Comparison of ENCODE assay signal across 24 mouse cellular contexts in genomic region chr9:114824166-114824565, GRCm38 (mm10). TPM values are rescaled to one million over a fixed set of nuclear protein-coding genes. Genes with fewer than 3 reads are reported as not detected.
"Had no signal": no experiment of that assay in that cellular context is flagged by ENCODE, and none has a peak within 500 bp of the region (broad histone marks: within the 10 kb centered on the region; RNA-seq: fewer than 3 reads in every experiment).

No protein-coding gene starts in this region.

- H3K9ac ChIP-seq: heart, embryonic 12.5 days; hindbrain, embryonic 12.5 days; hindbrain, embryonic 14.5 days; limb, embryonic 13.5 days; limb, embryonic 15.5 days had no signal

- H3K27ac ChIP-seq: gastrocnemius, adult 2 months; heart, embryonic 10.5 days; hindbrain, embryonic 10.5 days; hindbrain, embryonic 12.5 days; hindbrain, embryonic 14.5 days; limb, embryonic 13.5 days; limb, embryonic 15.5 days had no signal

- H3K4me3 ChIP-seq: gastrocnemius, adult 2 months; heart, embryonic 10.5 days; heart, embryonic 12.5 days; hindbrain, embryonic 10.5 days; hindbrain, embryonic 12.5 days; limb, embryonic 13.5 days; limb, embryonic 15.5 days had no signal

- H3K4me2 ChIP-seq: heart, embryonic 12.5 days; hindbrain, embryonic 12.5 days; hindbrain, embryonic 14.5 days; limb, embryonic 13.5 days; limb, embryonic 15.5 days had no signal

- H3K36me3 ChIP-seq: heart, embryonic 12.5 days; hindbrain, embryonic 12.5 days; limb, embryonic 13.5 days; limb, embryonic 15.5 days had no signal

- H3K9me3 ChIP-seq: heart, embryonic 10.5 days; hindbrain, embryonic 12.5 days; limb, embryonic 13.5 days; limb, embryonic 15.5 days had no signal

- DNase-seq: gastrocnemius, adult 2 months; gastrocnemius, postnatal 10 days; gastrocnemius, postnatal 25 days; heart, adult 18-20 months; heart, postnatal 10 days; heart, postnatal 4 days; kidney, adult 11 months; kidney, adult 2 months; kidney, adult 9 months; kidney, postnatal 10 days; kidney, postnatal 36 days; layer of hippocampus, adult 9-11 months; layer of hippocampus, postnatal 36 days; left cerebral cortex, postnatal 4 days had no signal

- ATAC-seq: forebrain, embryonic 16.5 days; hindbrain, embryonic 16.5 days; inflammation-experienced regulatory T-cells, adult 6 months had no signal

- H3K4me1 ChIP-seq: hindbrain, embryonic 12.5 days; limb, embryonic 13.5 days; limb, embryonic 15.5 days had no signal

- H3K27me3 ChIP-seq: heart, embryonic 12.5 days; hindbrain, embryonic 12.5 days; limb, embryonic 13.5 days; limb, embryonic 15.5 days had no signal

RNA-seq across cellular contexts. Expression of gene Cmtm8, which starts 19.8 kb away (rescaled TPM):
- polyA plus RNA-seq: inflammation-experienced regulatory T-cells, adult 6 months had no signal
